In genomic region chr15:36666566-36666965, GRCm38 (mm10) we compare ENCODE assay signal across 14 mouse cellular contexts.
A peak's percentile ranks its signal among the peaks of the same experiment; 100 is the strongest.
DNase-seq lines count a peak whose midpoint lies in the region; ATAC-seq and TF ChIP-seq lines count a peak whose summit lies in the region.
"Had no signal": no experiment of that assay in that cellular context is flagged by ENCODE, and none has a peak within 500 bp of the region (broad histone marks: within the 10 kb centered on the region; RNA-seq: fewer than 3 reads in every experiment).

No protein-coding gene starts in this region.

- TF ChIP-seq EP300 in MEL (IDR thresholded peaks at IDR 0.05; ENCODE audit: low read depth in 1 of 2, low read length in 2 of 2): no peak

- H3K9me3 ChIP-seq in MEL (replicated peaks; ENCODE audit: insufficient read depth, low read length): no peaks in the 10 kb centered on the region
- H3K9me3 ChIP-seq in intestine, postnatal 0 days (ENCODE audit: control insufficient read depth): no peaks in the 10 kb centered on the region
- H3K9me3 ChIP-seq in neural tube, embryonic 15.5 days (replicated peaks): no peaks in the 10 kb centered on the region
- no peaks in the 10 kb centered on the region for H3K9me3 ChIP-seq in liver, embryonic 11.5 days (ENCODE audit: control insufficient read depth, low read length)
- H3K9me3 ChIP-seq: heart, embryonic 15.5 days; liver, embryonic 13.5 days; neural tube, embryonic 13.5 days had no signal

- no peak for TF ChIP-seq CTCF in MEL (IDR thresholded peaks at IDR 0.05 in 2 of 3, conservative IDR thresholded peaks at IDR 0.05 in 1 of 3; ENCODE audit: control insufficient read depth in 1 of 3, insufficient read depth in 1 of 3, low read depth in 2 of 3, low read length in 3 of 3, poor library complexity in 1 of 3, severe bottlenecking in 1 of 3)
- no peak for TF ChIP-seq CTCF in intestine, postnatal 0 days (IDR thresholded peaks at IDR 0.05; ENCODE audit: low read depth)

- peaks cover 2 to 8% of the 10 kb centered on the region in 2 experiments; a peak in 3 of 4 replicates for H3K27me3 ChIP-seq in MEL (ENCODE audit: control insufficient read depth in 1 of 2, insufficient read depth in 2 of 2, low read length in 2 of 2)
- H3K27me3 ChIP-seq in intestine, postnatal 0 days (replicated peaks; ENCODE audit: control insufficient read depth, insufficient read depth, low read length): no peaks in the 10 kb centered on the region
- no peaks in the 10 kb centered on the region for H3K27me3 ChIP-seq in neural tube, embryonic 15.5 days (replicated peaks)
- H3K27me3 ChIP-seq in liver, embryonic 11.5 days (replicated peaks; ENCODE audit: control insufficient read depth, insufficient read depth, low read length): no peaks in the 10 kb centered on the region
- H3K27me3 ChIP-seq: heart, embryonic 15.5 days; neural tube, embryonic 13.5 days had no signal

- no peak overlapping the region for H3K4me2 ChIP-seq in intestine, postnatal 0 days (replicated peaks; ENCODE audit: low read depth)
- no peak overlapping the region for H3K4me2 ChIP-seq in neural tube, embryonic 15.5 days
- H3K4me2 ChIP-seq in liver, embryonic 11.5 days: no peak overlapping the region
- H3K4me2 ChIP-seq: heart, embryonic 15.5 days; liver, embryonic 13.5 days; midbrain, embryonic 11.5 days; neural tube, embryonic 13.5 days had no signal

- TF ChIP-seq POLR2A in MEL (IDR thresholded peaks at IDR 0.05; ENCODE audit: control insufficient read depth in 1 of 2, insufficient read depth in 1 of 2, low read depth in 1 of 2, low read length in 2 of 2, poor library complexity in 1 of 2): no peak

- DNase-seq in 416B (ENCODE audit: low read depth): peak; percentile 75
- DNase-seq in MEL (ENCODE audit: low read depth, low spot score): peak; percentile 44
- no peak for DNase-seq in cerebellum, postnatal 25 days
- DNase-seq in frontal cortex, postnatal 10 days (ENCODE audit: low spot score in 2 of 2): no peak
- DNase-seq in liver, embryonic 11.5 days (ENCODE audit: low spot score): no peak
- DNase-seq: embryo, embryonic 11 days; gastrocnemius, adult 2 months; liver, embryonic 13.5 days had no signal

- TF ChIP-seq RAD21 in MEL (IDR thresholded peaks at IDR 0.05; ENCODE audit: low read depth, low read length): no peak

- H3K36me3 ChIP-seq in MEL (ENCODE audit: control insufficient read depth in 1 of 2, insufficient read depth in 2 of 2, low read length in 2 of 2): no peaks in the 10 kb centered on the region
- no peaks in the 10 kb centered on the region for H3K36me3 ChIP-seq in intestine, postnatal 0 days (ENCODE audit: control insufficient read depth, insufficient read depth)
- no peaks in the 10 kb centered on the region for H3K36me3 ChIP-seq in neural tube, embryonic 15.5 days
- no peaks in the 10 kb centered on the region for H3K36me3 ChIP-seq in liver, embryonic 11.5 days (ENCODE audit: control insufficient read depth, insufficient read depth, low read length)
- H3K36me3 ChIP-seq: heart, embryonic 15.5 days; liver, embryonic 13.5 days; neural tube, embryonic 13.5 days had no signal

- H3K9ac ChIP-seq in MEL (ENCODE audit: control insufficient read depth, low read depth, low read length, poor library complexity, severe bottlenecking): no peak overlapping the region
- no peak overlapping the region for H3K9ac ChIP-seq in intestine, postnatal 0 days (ENCODE audit: low read depth, low read length)
- no peak overlapping the region for H3K9ac ChIP-seq in neural tube, embryonic 15.5 days (replicated peaks)
- H3K9ac ChIP-seq in liver, embryonic 11.5 days (ENCODE audit: low read depth, low read length): no peak overlapping the region
- H3K9ac ChIP-seq: heart, embryonic 15.5 days; liver, embryonic 13.5 days; neural tube, embryonic 13.5 days had no signal

- H3K4me3 ChIP-seq in MEL (ENCODE audit: control insufficient read depth in 1 of 2, insufficient read depth in 1 of 2, low read depth in 2 of 2, low read length in 2 of 2): no peak overlapping the region
- no peak overlapping the region for H3K4me3 ChIP-seq in intestine, postnatal 0 days (ENCODE audit: low read depth, low read length)
- H3K4me3 ChIP-seq in neural tube, embryonic 15.5 days (replicated peaks): no peak overlapping the region
- H3K4me3 ChIP-seq in liver, embryonic 11.5 days (ENCODE audit: low read depth, low read length): no peak overlapping the region
- H3K4me3 ChIP-seq: gastrocnemius, adult 2 months; heart, embryonic 15.5 days; liver, embryonic 13.5 days; neural tube, embryonic 13.5 days had no signal

- ATAC-seq in intestine, postnatal 0 days: peak; percentile 68; the same call in 1 of the 2 replicates
- ATAC-seq in monocyte, adult 5-6 weeks (replicated peaks; ENCODE audit: insufficient number of reproducible peaks, low FRiP score, low TSS enrichment, poor library complexity, severe bottlenecking): peak; percentile 61
- ATAC-seq in neural tube, embryonic 15.5 days (ENCODE audit: low FRiP score): no peak
- no peak for ATAC-seq in liver, embryonic 11.5 days (replicated peaks; ENCODE audit: low FRiP score)

- H3K4me1 ChIP-seq in MEL (ENCODE audit: control insufficient read depth in 1 of 2, insufficient read depth in 2 of 2, low read length in 2 of 2): peaks cover 0 to 5% of the 10 kb centered on the region in 2 experiments; a peak in 2 of 4 replicates
- H3K4me1 ChIP-seq in intestine, postnatal 0 days (replicated peaks; ENCODE audit: control insufficient read depth, insufficient read depth, low read length): peaks cover 10% of the 10 kb centered on the region; the same call in 1 of the 2 replicates
- H3K4me1 ChIP-seq in neural tube, embryonic 15.5 days: no peaks in the 10 kb centered on the region
- no peaks in the 10 kb centered on the region for H3K4me1 ChIP-seq in liver, embryonic 11.5 days (replicated peaks; ENCODE audit: control insufficient read depth, insufficient read depth, low read length)

- WGBS in intestine, postnatal 0 days: 19% methylated on average over 3 of the region's 3 CpGs
- 71% methylated on average over 3 of the region's 3 CpGs for WGBS in neural tube, embryonic 15.5 days
- WGBS in liver, embryonic 11.5 days: 29% methylated on average over 3 of the region's 3 CpGs

- H3K27ac ChIP-seq in MEL (ENCODE audit: control insufficient read depth, low read depth, low read length): no peak overlapping the region
- H3K27ac ChIP-seq in intestine, postnatal 0 days (ENCODE audit: low read depth, low read length): no peak overlapping the region
- no peak overlapping the region for H3K27ac ChIP-seq in neural tube, embryonic 15.5 days (replicated peaks)
- H3K27ac ChIP-seq in liver, embryonic 11.5 days (ENCODE audit: low read depth, low read length): no peak overlapping the region
- H3K27ac ChIP-seq: gastrocnemius, adult 2 months; heart, embryonic 15.5 days; liver, embryonic 13.5 days; neural tube, embryonic 13.5 days had no signal

- H3K79me2 ChIP-seq in MEL (ENCODE audit: control insufficient read depth, insufficient read depth, low read length, poor library complexity): no peaks in the 10 kb centered on the region

TF ChIP-seq in MEL, 35 proteins besides CTCF, POLR2A, EP300 and RAD21:
- TF ChIP-seq NELFE (IDR thresholded peaks at IDR 0.05; ENCODE audit: low read depth, low read length) (no peak), MXI1 (IDR thresholded peaks at IDR 0.05; ENCODE audit: low read depth, low read length) (no peak), USF1 (IDR thresholded peaks at IDR 0.05; ENCODE audit: low read depth, low read length) (no peak), POLR2AphosphoS2 (IDR thresholded peaks at IDR 0.05; ENCODE audit: low read length) (no peak), TCF12 (IDR thresholded peaks at IDR 0.05; ENCODE audit: low read depth, low read length) (no peak), ZNF384 (IDR thresholded peaks at IDR 0.05; ENCODE audit: low read depth, low read length) (no peak), ETS1 (IDR thresholded peaks at IDR 0.05; ENCODE audit: low read depth, low read length) (no peak), NRF1 (IDR thresholded peaks at IDR 0.05; ENCODE audit: insufficient read depth, low read depth, low read length, poor library complexity, severe bottlenecking) (no peak), E2F4 (IDR thresholded peaks at IDR 0.05; ENCODE audit: borderline replicate concordance, low read depth, low read length) (no peak)

Comparison
In these comparisons a context has a peak if more than half of its experiments do, and no peak if none do; other contexts are left out.
1. DNase-seq: peak in 416B (single experiment) and MEL (single experiment); none in cerebellum, postnatal 25 days (0 of 2), frontal cortex, postnatal 10 days (0 of 2) and liver, embryonic 11.5 days (single experiment).
2. ATAC-seq: peak in intestine, postnatal 0 days (single experiment) and monocyte, adult 5-6 weeks (single experiment); none in neural tube, embryonic 15.5 days (single experiment) and liver, embryonic 11.5 days (single experiment).